Mouse (Mus musculus) layer of hippocampus, adult 9-11 months (tissue): ENCODE measurements around the gene Magea4.

ENCODE experiments used
- DNase-seq: peaks from one replicate; pipeline ENCODE4 v3.0.0; 2022

Gene Magea4

GRCm38 (mm10) chrX:72221717-72222116, at the start of gene Magea4:
Magea4 (plus strand) TSS chrX:72222017.
- DNase-seq: no peak

GRCm38 (mm10) chrX:72202944-72203554, 18.8 kb upstream of the Magea4 start:
- no peak for DNase-seq

- no peak for DNase-seq
These were observed 48.8 kb downstream of the Magea4 start for GRCm38 (mm10) chrX:72270637-72271036.
